Mouse (Mus musculus) gonadal fat pad, adult 2 months (tissue): ENCODE measurements at regions not wholly inside any gene's neighbourhood (a gene's known extent, or its start where the extent isn't known, plus 50 kb on each side); places are given as distances from the start of the nearest gene placed in this dataset.

Experiments used
- DNase-seq: peaks from one replicate; pipeline ENCODE4 v3.0.0-alpha.2; 2012; ENCODE audit warnings: low read depth

- DNase-seq: no peak
Measured at GRCm38 (mm10) chr16:8117543-8118167, 307.3 kb downstream of the Tmem114 start.

- DNase-seq: no peak
Measured at GRCm38 (mm10) chr16:8111329-8112116, 313.4 kb downstream of the Tmem114 start.

GRCm38 (mm10) chr16:8108141-8109122, 316.5 kb downstream of the Tmem114 start:
- no peak for DNase-seq

- DNase-seq: no peak
Measured at GRCm38 (mm10) chr16:8079024-8079423, 345.9 kb downstream of the Tmem114 start.

GRCm38 (mm10) chr16:8078461-8078860, 346.5 kb downstream of the Tmem114 start:
- DNase-seq: no peak

- no peak for DNase-seq
Measured at GRCm38 (mm10) chr16:8074729-8075128, 350.2 kb downstream of the Tmem114 start.

GRCm38 (mm10) chr16:8053936-8054335, 371.0 kb downstream of the Tmem114 start:
- no peak for DNase-seq

GRCm38 (mm10) chr16:8008966-8009365, 416.0 kb downstream of the Tmem114 start:
- peak; percentile 90 for DNase-seq

- peak; percentile 66 for DNase-seq
Measured at GRCm38 (mm10) chr16:8006631-8007030, 418.3 kb downstream of the Tmem114 start.

- DNase-seq: no peak
Measured at GRCm38 (mm10) chr16:8002339-8003089, 422.4 kb downstream of the Tmem114 start.

- DNase-seq: no peak
Measured at GRCm38 (mm10) chr16:7982816-7983215, 442.1 kb downstream of the Tmem114 start.

GRCm38 (mm10) chr16:7978466-7978865, 446.5 kb downstream of the Tmem114 start:
- DNase-seq: no peak

GRCm38 (mm10) chr16:7951616-7952015, 473.3 kb downstream of the Tmem114 start:
- no peak for DNase-seq

GRCm38 (mm10) chr16:7942333-7942732, 482.6 kb downstream of the Tmem114 start:
- DNase-seq: no peak

GRCm38 (mm10) chr16:7937167-7937566, 487.8 kb downstream of the Tmem114 start:
- DNase-seq: no peak

- DNase-seq: no peak
Measured at GRCm38 (mm10) chr16:7932322-7932721, 492.6 kb downstream of the Tmem114 start.

GRCm38 (mm10) chr16:7931676-7932075, 493.3 kb downstream of the Tmem114 start:
- no peak for DNase-seq

GRCm38 (mm10) chr16:7929112-7929511, 495.8 kb downstream of the Tmem114 start:
- DNase-seq: no peak

- peak; percentile 36 for DNase-seq
Measured at GRCm38 (mm10) chr16:7928391-7928935, 496.5 kb downstream of the Tmem114 start.

GRCm38 (mm10) chr16:7927756-7928155, 497.2 kb downstream of the Tmem114 start:
- DNase-seq: no peak

GRCm38 (mm10) chr16:7895786-7896185, 529.1 kb downstream of the Tmem114 start:
- no peak for DNase-seq
